Mouse (Mus musculus) myocyte (in vitro differentiated cells): ENCODE measurements around the gene Nufip1. TPM values are rescaled to one million over a fixed set of nuclear protein-coding genes. Genes with fewer than 3 reads are reported as not detected.

Experiments
- H3K27me3 ChIP-seq: one replicate; pipeline ENCODE4 v1.6.1; 2011; ENCODE audit not compliant: control insufficient read depth, insufficient read depth, insufficient read length
- H3K36me3 ChIP-seq: one replicate; pipeline ENCODE4 v1.6.1; 2011; ENCODE audit not compliant: control insufficient read depth, insufficient read depth
- H3K4me2 ChIP-seq: one replicate; pipeline ENCODE4 v1.6.1; 2011; ENCODE audit warnings: low read depth, control low read depth
- H3K4me3 ChIP-seq: one replicate; pipeline ENCODE4 v1.5.1; 2011; ENCODE audit warnings: mild to moderate bottlenecking, control low read depth, moderate library complexity
- H3K79me2 ChIP-seq: one replicate; pipeline ENCODE4 v1.6.1; 2011; ENCODE audit not compliant: control insufficient read depth, insufficient read depth
- H3ac ChIP-seq: one replicate; pipeline ENCODE4 v1.6.1; 2011; ENCODE audit not compliant: control insufficient read depth, insufficient read length
- CEBPB ChIP-seq: IDR thresholded peaks from 2 replicates; pipeline ENCODE4 v1.6.1; 2011; ENCODE audit warnings: mild to moderate bottlenecking, moderate library complexity; ENCODE audit not compliant: poor library complexity, insufficient read depth, severe bottlenecking
- E2F4 ChIP-seq: IDR thresholded peaks from one replicate; pipeline ENCODE4 v1.6.1; 2011; ENCODE audit warnings: mild to moderate bottlenecking, control low read depth, moderate library complexity; ENCODE audit not compliant: insufficient read depth
- MAX ChIP-seq: IDR thresholded peaks from one replicate; pipeline ENCODE4 v1.6.1; 2011; ENCODE audit warnings: low read depth, mild to moderate bottlenecking, control low read depth
- MYOD1 ChIP-seq, 3 experiments: IDR thresholded peaks; one replicate each; pipeline ENCODE4 v1.6.1; 2011; ENCODE audit warnings: control low read depth in 2 of 3, low read depth in 2 of 3, mild to moderate bottlenecking in 2 of 3, moderate library complexity in 1 of 3; ENCODE audit not compliant: insufficient read length in 2 of 3, control insufficient read depth in 1 of 3
- MYOG ChIP-seq, 3 experiments: IDR thresholded peaks; one replicate each; pipeline ENCODE4 v1.6.1; 2011; ENCODE audit warnings: control low read depth in 2 of 3, low read depth in 2 of 3, mild to moderate bottlenecking in 2 of 3; ENCODE audit not compliant: insufficient read length in 2 of 3, control insufficient read depth in 1 of 3, insufficient read depth in 1 of 3
- POLR2A ChIP-seq: IDR thresholded peaks from one replicate; pipeline ENCODE4 v1.6.1; 2011; ENCODE audit warnings: low read depth, mild to moderate bottlenecking, control low read depth, moderate library complexity; ENCODE audit not compliant: insufficient read length
- POLR2AphosphoS2 ChIP-seq: IDR thresholded peaks from one replicate; pipeline ENCODE4 v1.6.1; 2011; ENCODE audit warnings: low read depth, control low read depth; ENCODE audit not compliant: insufficient read length
- REST ChIP-seq: IDR thresholded peaks from one replicate; pipeline ENCODE4 v1.6.1; 2011; ENCODE audit warnings: mild to moderate bottlenecking, control low read depth, moderate library complexity; ENCODE audit not compliant: insufficient read depth, insufficient read length
- SRF ChIP-seq: IDR thresholded peaks from one replicate; pipeline ENCODE4 v1.6.1; 2011; ENCODE audit warnings: low read depth; ENCODE audit not compliant: control insufficient read depth, insufficient read length
- TCF12 ChIP-seq: IDR thresholded peaks from one replicate; pipeline ENCODE4 v1.6.1; 2011; ENCODE audit warnings: mild to moderate bottlenecking, control low read depth; ENCODE audit not compliant: poor library complexity, insufficient read depth, severe bottlenecking
- TCF3 ChIP-seq: IDR thresholded peaks from one replicate; pipeline ENCODE4 v1.6.1; 2011; ENCODE audit warnings: low read depth, control low read depth; ENCODE audit not compliant: insufficient read length
- USF1 ChIP-seq: IDR thresholded peaks from one replicate; pipeline ENCODE4 v1.6.1; 2011; ENCODE audit warnings: low read depth, mild to moderate bottlenecking, control low read depth, moderate library complexity
- polyA plus RNA-seq: library from polyadenylated mRNA; unstranded; fragments of >200 nt; fragmentation: generic; extraction: Trizol; gene quantifications from one replicate; pipeline ENCODE4 v1.2.1, GENCODE M21; 2012; ENCODE audit warnings: missing spikeins

Gene Nufip1
- polyA plus RNA-seq, 1 experiment: 6.1 TPM

GRCm38 (mm10) chr14:76074206-76074605, 36.5 kb upstream of the Nufip1 start:
- no peak for TF ChIP-seq MYOG (IDR thresholded peaks at IDR 0.05; ENCODE audit: control insufficient read depth in 1 of 3, insufficient read depth in 1 of 3, insufficient read length in 2 of 3, low read depth in 2 of 3)
- TF ChIP-seq REST: no peak
- TF ChIP-seq POLR2AphosphoS2: no peak
- no peak for TF ChIP-seq E2F4
- no peak for TF ChIP-seq MYOD1 (IDR thresholded peaks at IDR 0.05; ENCODE audit: control insufficient read depth in 1 of 3, insufficient read length in 2 of 3, low read depth in 2 of 3)
- TF ChIP-seq MAX: no peak
- no peak for TF ChIP-seq SRF
- TF ChIP-seq POLR2A: no peak
- TF ChIP-seq TCF3: no peak
- no peak for TF ChIP-seq USF1
- no peak for TF ChIP-seq CEBPB
- TF ChIP-seq TCF12: no peak
- H3K79me2 ChIP-seq: no peaks in the 10 kb centered on the region
- H3K27me3 ChIP-seq: peaks cover 8% of the 10 kb centered on the region
- no peak overlapping the region for H3ac ChIP-seq
- no peaks in the 10 kb centered on the region for H3K36me3 ChIP-seq
- no peak overlapping the region for H3K4me3 ChIP-seq
- no peak overlapping the region for H3K4me2 ChIP-seq

- Histone ChIP-seq H3K27me3 (peaks cover 8% of the 10 kb centered on the region), H3K79me2 (no peaks in the 10 kb centered on the region), H3K4me2 (no peak overlapping the region), H3K4me3 (no peak overlapping the region), H3ac (no peak overlapping the region), H3K36me3 (no peaks in the 10 kb centered on the region)
- TF ChIP-seq MYOG (IDR thresholded peaks at IDR 0.05; ENCODE audit: control insufficient read depth in 1 of 3, insufficient read depth in 1 of 3, insufficient read length in 2 of 3, low read depth in 2 of 3) (no peak), TCF12 (no peak), TCF3 (no peak)
Measured at GRCm38 (mm10) chr14:76075721-76076120, 35.0 kb upstream of the Nufip1 start.

DNA sequence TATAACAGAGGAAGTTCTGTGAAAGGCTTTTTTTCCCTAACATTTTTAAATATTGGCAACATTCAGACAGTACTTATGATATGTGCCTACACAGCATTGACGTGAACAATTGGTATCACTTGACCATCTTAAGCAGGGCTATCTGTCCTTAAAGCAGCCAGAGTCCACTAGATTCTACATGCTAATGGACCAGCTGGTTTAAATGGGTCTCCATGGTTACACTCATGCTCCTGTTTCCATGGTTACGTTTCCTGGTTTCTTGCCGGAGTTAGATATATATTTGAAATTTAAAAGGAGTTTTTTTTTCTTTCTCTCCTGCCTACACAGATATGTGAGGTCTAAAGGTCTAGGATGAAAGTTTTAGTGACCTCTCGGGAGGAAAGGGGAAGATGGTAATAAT, 34.1 kb upstream of the Nufip1 start:
- H3K4me2 ChIP-seq: no peak overlapping the region
- H3K36me3 ChIP-seq: no peaks in the 10 kb centered on the region
- H3K4me3 ChIP-seq: no peak overlapping the region
- H3K79me2 ChIP-seq: no peaks in the 10 kb centered on the region
- H3ac ChIP-seq: no peak overlapping the region
- H3K27me3 ChIP-seq: peaks cover 8% of the 10 kb centered on the region
- no peak for TF ChIP-seq POLR2AphosphoS2
- TF ChIP-seq POLR2A: no peak
- no peak for TF ChIP-seq TCF12
- no peak for TF ChIP-seq REST

DNA sequence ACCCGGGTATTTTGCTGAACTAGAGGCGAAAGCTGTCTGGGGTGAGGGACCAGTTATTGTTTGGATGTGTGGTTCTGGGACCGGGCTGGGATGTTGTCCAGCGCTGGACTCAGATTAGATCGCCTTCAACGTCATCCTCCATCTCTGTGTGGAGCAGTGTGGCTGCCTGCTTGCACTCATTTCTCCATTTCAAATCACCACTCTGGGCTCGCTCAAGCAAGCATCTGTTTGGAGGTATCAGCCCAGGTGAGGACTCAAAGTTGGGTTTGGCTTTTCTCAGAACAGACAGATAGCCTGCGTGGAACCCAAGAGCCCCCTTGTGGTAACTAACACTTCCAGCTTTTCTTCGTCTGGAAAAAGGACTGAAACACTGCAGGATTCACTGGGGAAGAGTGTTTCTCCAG, 33.6 kb upstream of the Nufip1 start:
- Histone ChIP-seq H3K36me3 (no peaks in the 10 kb centered on the region), H3K4me2 (no peak overlapping the region), H3K27me3 (peaks cover 8% of the 10 kb centered on the region), H3K79me2 (no peaks in the 10 kb centered on the region), H3K4me3 (no peak overlapping the region), H3ac (no peak overlapping the region)
- TF ChIP-seq E2F4 (no peak), REST (no peak), TCF3 (no peak), SRF (no peak), MAX (no peak), POLR2AphosphoS2 (no peak), MYOD1 (IDR thresholded peaks at IDR 0.05; ENCODE audit: control insufficient read depth in 1 of 3, insufficient read length in 2 of 3, low read depth in 2 of 3) (no peak), USF1 (no peak), MYOG (IDR thresholded peaks at IDR 0.05; ENCODE audit: control insufficient read depth in 1 of 3, insufficient read depth in 1 of 3, insufficient read length in 2 of 3, low read depth in 2 of 3) (no peak), CEBPB (no peak)

- H3ac ChIP-seq: no peak overlapping the region
- TF ChIP-seq MYOD1 (IDR thresholded peaks at IDR 0.05; ENCODE audit: control insufficient read depth in 1 of 3, insufficient read length in 2 of 3, low read depth in 2 of 3): no peak
Measured at GRCm38 (mm10) chr14:76081451-76081850, 29.2 kb upstream of the Nufip1 start.

DNA sequence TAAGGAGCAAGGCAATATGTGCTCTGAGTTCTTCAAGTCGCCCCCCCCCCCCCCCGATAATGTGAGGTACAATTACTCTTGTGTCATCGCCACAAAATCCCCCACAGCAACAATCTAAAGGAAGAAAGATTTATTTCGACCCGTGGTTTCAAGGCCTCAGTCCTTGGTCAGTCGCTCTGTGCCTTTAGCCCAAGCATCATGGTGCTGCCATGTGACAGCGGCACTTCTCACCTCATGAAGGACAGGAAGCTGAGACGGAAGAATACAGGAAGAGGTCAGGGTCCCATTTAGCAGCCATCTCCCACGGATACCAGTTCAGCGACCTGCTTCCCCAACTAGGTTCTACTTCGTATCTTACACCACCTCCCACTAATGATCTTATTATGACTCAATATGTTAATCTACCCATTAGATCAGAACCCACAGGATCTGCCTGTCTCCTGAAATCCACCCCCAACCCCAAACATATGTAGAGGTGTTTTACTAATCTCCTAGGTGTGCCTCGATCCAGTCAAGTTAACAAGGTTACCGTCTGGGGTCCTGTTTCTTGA, 28.5 kb upstream of the Nufip1 start:
- Histone ChIP-seq H3K36me3 (no peaks in the 10 kb centered on the region), H3ac (no peak overlapping the region)
- TF ChIP-seq MYOD1 (IDR thresholded peaks at IDR 0.05; ENCODE audit: control insufficient read depth in 1 of 3, insufficient read length in 2 of 3, low read depth in 2 of 3): no peak
- TF ChIP-seq POLR2A: no peak
- TF ChIP-seq USF1: no peak
- no peak for TF ChIP-seq SRF
- TF ChIP-seq E2F4: no peak
- no peak for TF ChIP-seq POLR2AphosphoS2

More at GRCm38 (mm10) chr14:76081451-76081850, 29.2 kb upstream of the Nufip1 start:
- Histone ChIP-seq H3K36me3 (no peaks in the 10 kb centered on the region), H3K4me2 (no peak overlapping the region), H3K79me2 (no peaks in the 10 kb centered on the region), H3K4me3 (no peak overlapping the region), H3K27me3 (peaks cover 8% of the 10 kb centered on the region)

More for the DNA sequence above, 28.5 kb upstream of the Nufip1 start:
- Histone ChIP-seq H3K4me2 (no peak overlapping the region), H3K79me2 (no peaks in the 10 kb centered on the region), H3K4me3 (no peak overlapping the region), H3K27me3 (peaks cover 8% of the 10 kb centered on the region)
